Mouse (Mus musculus) megakaryocyte, embryonic 14.5 days (primary cell): ENCODE data around the gene Gpi1.

ENCODE experiments used
- FLI1 ChIP-seq: IDR thresholded peaks from 2 replicates; pipeline ENCODE4 v1.6.1; 2012; ENCODE audit warnings: low read length, inconsistent platforms, mixed read lengths
- GATA1 ChIP-seq: IDR thresholded peaks from 3 replicates; pipeline ENCODE4 v1.6.1; 2012; ENCODE audit warnings: mixed read lengths, low read length, inconsistent platforms, borderline replicate concordance

DNA sequence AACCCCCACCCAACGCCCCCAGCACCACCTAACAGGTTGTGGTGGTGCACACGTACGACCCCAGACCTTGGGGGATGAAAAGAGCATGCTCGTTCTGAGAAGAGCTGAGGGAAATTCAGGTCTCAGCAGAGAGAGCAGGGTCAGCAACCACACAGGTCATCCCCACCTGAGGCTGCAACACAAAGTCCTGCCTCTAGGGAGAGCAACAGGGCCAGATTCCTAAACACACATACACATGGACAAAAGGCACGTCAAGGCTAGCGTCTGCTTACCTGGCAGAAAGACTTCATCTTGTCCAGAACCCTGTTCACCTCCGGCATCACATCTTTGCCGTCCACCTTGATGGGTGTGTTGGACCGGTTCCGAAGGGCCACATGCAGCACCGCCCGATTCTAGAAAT lies 3.3 kb downstream of the Gpi1 start:
- TF ChIP-seq FLI1: no peak
- no peak for TF ChIP-seq GATA1
